Mouse (Mus musculus) lung, adult 2 months (tissue): Measurements from ENCODE around the gene Snx10. TPM values are rescaled to one million over a fixed set of nuclear protein-coding genes. Genes with fewer than 3 reads are reported as not detected.

Experiments
- DNase-seq: peaks from one replicate; pipeline ENCODE4 v3.0.0; 2022
- H3K4me1 ChIP-seq: fragments of 200-500 bp; 2 replicates; pipeline ENCODE4 v1.6.1; 2011; ENCODE audit warnings: low read length; ENCODE audit not compliant: control insufficient read depth, insufficient read depth
- H3K4me3 ChIP-seq: fragments of 200-500 bp; replicated peaks from 2 replicates; pipeline ENCODE3; 2011; ENCODE audit warnings: low read depth, mild to moderate bottlenecking, control low read depth, low read length; ENCODE audit errors: extremely low read depth
- CTCF ChIP-seq: fragments of 200-500 bp; IDR thresholded peaks from 2 replicates; pipeline ENCODE4 v1.5.1; 2011; ENCODE audit warnings: mild to moderate bottlenecking, low read length, control low read depth; ENCODE audit not compliant: insufficient read depth
- POLR2A ChIP-seq: fragments of 200-500 bp; IDR thresholded peaks from 2 replicates; pipeline ENCODE4 v1.6.1; 2011; ENCODE audit warnings: low read depth, mild to moderate bottlenecking, control low read depth, low read length, borderline replicate concordance; ENCODE audit errors: extremely low read depth
- WGBS: fragments of 180-500 bp; shearing (Covaris S2); methylation state at CpG from one replicate; pipeline ENCODE4 v1.1.7; 2018; 5-methylcytosine and 5-hydroxymethylcytosine counted together
- polyA plus RNA-seq: library from polyadenylated mRNA; depleted of rRNA; stranded (reverse); fragments of >200 nt; gene quantifications from 2 replicates; pipeline ENCODE4 v1.2.3, GENCODE M21; 2012

The Snx10 gene
- polyA plus RNA-seq, 1 experiment: 4.0 TPM

DNA sequence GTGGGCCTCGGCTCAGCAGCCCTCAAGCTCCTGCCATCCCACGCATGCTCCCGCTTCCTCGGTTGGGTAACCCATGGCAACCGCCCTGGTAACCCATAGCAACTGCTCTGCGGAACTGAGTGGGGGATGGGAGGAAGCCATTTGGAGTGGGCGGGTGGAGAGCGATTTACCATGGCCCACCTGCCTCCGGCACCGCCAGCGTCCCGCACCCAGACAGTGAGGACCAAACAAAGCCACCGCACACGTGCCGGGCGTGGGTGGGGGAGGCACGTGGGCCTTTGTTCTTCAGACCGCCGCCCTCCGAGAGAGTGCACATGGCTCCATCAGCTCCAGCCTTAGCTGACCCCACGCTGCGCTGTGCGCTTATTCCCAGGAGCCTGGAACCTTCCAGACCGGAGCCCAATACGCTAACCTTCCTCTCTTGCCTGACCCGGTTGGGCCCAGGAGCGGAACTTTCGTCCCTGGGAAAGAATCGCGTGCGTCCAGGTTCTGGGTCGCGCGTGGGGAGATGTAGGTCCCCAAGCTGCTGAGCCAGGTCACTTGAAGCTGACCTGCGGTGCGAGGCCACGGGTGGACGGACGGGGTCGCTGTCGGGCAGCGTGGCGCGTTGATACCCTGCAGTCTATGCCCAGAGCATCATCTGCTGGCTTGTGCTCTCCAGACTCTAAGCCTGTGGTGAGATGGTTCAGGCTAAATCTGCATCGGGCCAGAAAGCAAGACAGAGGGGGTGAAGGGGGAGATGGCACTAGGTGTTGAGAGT, 68.8 kb downstream of the Snx10 start:
- DNase-seq: peak; percentile 76
- Histone ChIP-seq H3K4me3 (peak overlapping the region; percentile 57), H3K4me1 (peaks cover 4% of the 10 kb centered on the region; the same call in 1 of the 2 replicates)
- WGBS: 15% methylated on average over 45 of the region's 45 CpGs
- TF ChIP-seq POLR2A (peak; percentile 30; the same call in 1 of the 2 replicates), CTCF (peak; percentile 95)

DNA sequence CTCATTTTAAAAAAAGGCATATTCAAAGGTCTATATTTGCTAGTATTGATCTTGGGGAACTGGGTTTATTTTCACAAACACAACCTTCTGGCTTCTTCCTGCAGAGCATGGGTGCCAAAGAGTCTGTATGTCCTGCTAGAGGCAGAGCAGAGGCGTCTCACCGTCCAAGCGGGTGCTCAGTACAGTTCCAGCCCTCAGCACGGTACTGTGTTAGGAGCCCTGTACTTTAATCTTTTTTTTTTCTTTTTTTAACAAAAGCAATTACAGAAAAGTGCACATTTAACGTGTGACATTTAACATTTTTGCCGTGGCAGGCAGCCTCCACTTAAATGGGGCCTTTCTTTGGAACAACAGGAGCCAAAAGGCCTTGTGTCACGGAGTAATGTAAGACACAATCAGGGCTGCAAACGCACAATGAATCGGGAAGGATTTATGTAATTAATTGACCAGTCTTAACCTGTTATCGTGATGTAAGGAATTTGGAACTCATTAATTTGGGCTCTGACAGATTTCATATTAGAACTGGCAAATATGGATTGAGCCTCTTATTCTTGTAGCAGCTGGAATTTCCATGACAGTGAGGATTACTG, 69.8 kb downstream of the Snx10 start:
- WGBS: 90% methylated on average over 10 of the region's 10 CpGs
- H3K4me1 ChIP-seq: peaks cover 4% of the 10 kb centered on the region; the same call in 1 of the 2 replicates
- no peak for TF ChIP-seq POLR2A
- TF ChIP-seq CTCF: no peak
- DNase-seq: no peak
- no peak overlapping the region for H3K4me3 ChIP-seq

DNA sequence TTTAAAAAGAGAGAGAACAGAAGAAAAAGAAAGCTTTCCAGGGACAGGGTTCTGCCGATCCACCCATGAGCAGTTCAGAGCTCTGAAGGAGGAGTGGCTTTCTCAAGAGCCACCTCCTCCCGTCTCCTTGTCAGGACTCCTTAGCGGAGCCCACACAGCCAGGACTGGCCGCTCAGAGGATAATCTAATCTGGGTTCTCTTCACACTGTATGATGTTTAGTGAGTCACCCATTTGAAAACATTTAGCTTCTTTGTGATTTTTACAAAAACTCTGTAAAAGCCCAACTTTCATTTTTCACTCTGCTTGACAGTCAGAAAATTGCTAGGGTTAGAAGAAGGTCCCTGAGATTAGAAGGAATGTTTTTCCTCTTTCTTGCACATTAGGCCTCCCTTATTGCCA, 70.8 kb downstream of the Snx10 start:
- no peak for DNase-seq
- TF ChIP-seq POLR2A (no peak), CTCF (no peak)
- WGBS: 45% methylated on average over 4 of the region's 4 CpGs
- Histone ChIP-seq H3K4me1 (peaks cover 4% of the 10 kb centered on the region; the same call in 1 of the 2 replicates), H3K4me3 (no peak overlapping the region)

DNA sequence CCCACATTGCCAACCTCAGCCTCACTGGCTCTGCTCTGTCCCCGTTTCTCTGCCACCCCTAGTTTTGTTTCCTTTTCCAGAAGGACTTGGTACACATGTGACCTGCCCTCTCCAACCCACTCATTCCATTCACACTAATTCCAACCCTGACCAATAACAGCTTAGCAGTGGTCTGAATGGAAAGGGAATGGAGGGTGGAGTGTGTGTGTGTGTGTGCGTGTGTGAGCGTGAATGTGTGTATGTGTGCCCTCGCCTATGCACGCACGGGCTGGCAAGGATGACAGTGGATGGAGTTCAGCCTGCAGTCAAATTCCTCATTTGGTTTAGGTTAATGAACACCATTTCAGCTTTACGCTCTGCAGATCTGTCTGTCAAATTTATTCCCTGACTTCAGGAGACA, 74.4 kb downstream of the Snx10 start:
- no peak for DNase-seq
- no peak overlapping the region for H3K4me3 ChIP-seq
- 85% methylated on average over 7 of the region's 7 CpGs for WGBS
- TF ChIP-seq CTCF (no peak), POLR2A (no peak)
- no peaks in the 10 kb centered on the region for H3K4me1 ChIP-seq

DNA sequence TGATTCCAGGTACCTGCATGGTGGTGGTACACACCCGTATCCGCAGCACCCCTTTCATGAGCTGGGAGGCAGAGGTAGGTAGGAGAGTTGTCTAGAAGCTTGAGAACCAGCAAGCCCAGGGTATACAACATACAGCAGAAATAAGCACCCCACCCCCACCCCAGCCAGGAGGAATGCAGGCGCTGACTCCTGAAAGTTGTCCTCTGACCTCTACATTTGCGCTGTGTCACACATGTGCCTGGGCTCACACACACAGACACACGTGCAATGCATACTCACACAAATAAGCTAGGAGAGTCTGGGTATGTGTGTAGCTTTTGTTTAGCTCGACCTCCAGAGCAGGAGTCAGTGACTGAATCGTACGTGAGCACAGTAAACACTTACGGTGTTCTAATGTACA, 76.7 kb downstream of the Snx10 start:
- no peak for DNase-seq
- H3K4me1 ChIP-seq: no peaks in the 10 kb centered on the region
- 82% methylated on average over 9 of the region's 9 CpGs for WGBS
- H3K4me3 ChIP-seq: no peak overlapping the region
- no peak for TF ChIP-seq CTCF
- TF ChIP-seq POLR2A: no peak

DNA sequence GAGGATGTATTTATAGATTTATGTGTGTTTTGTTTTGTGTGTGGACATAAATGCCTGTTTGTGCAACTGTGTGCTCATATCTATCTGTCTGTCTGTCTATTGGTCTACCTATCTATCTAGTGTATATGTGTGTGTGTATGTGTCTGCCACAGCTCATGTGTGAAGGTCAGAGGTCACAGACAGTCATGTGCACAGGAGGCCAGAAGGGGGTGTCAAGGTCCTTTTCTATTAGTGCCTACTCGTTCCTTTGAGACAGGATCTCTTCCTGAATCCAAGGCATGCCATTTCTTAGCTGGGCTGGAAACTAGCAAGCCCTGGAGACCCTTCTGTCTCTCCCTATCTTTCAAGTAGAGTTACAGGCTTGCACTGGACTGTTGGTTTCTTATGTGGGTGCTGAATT, 78.6 kb downstream of the Snx10 start:
- no peak overlapping the region for H3K4me3 ChIP-seq
- WGBS: 67% methylated on average over 1 of the region's 1 CpGs

DNA sequence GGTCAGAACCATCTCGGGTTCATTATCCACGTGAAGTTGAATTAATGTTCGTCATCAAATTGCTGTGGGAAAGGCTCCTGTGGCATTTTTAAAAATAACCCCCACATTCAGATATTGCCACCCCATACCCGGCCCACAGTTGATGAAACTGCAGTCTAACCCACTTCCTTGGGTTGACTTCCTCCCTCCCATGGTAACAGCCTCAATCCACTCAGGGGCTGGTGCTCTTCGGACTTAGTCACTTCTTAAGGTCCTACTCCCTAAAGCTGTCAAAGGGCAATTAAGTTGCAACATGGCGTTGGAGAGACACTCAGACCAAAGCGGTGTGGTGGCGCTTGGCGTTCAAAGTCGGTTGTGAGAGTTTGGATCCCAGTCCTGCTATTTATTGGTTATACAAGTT, 80.0 kb downstream of the Snx10 start:
- WGBS: 84% methylated on average over 10 of the region's 10 CpGs
- TF ChIP-seq CTCF: no peak
- TF ChIP-seq POLR2A: no peak
- no peaks in the 10 kb centered on the region for H3K4me1 ChIP-seq
- H3K4me3 ChIP-seq: no peak overlapping the region
- DNase-seq: no peak

More for the DNA sequence above, 78.6 kb downstream of the Snx10 start:
- no peaks in the 10 kb centered on the region for H3K4me1 ChIP-seq
- TF ChIP-seq POLR2A (no peak), CTCF (no peak)
- no peak for DNase-seq

DNA sequence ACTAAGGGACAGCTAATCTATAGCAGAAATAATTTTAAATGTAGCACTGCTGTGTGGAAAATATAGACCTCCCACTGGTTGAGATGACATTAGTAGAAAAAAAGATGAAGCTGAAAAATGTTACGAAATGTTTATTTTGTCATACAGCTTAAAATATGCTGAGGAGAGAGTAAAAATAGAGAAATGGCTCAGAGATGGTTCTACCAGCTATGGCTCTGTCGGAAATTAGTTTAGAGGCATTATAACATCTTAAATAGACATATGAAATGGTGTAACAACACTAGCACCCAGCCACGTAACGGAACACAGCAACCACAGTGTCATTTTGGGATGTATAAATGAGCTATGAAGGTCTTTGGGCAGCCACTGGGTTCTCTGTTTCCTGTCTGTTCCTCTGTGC, 82.5 kb downstream of the Snx10 start:
- WGBS: 74% methylated on average over 4 of the region's 4 CpGs
- Histone ChIP-seq H3K4me3 (no peak overlapping the region), H3K4me1 (no peaks in the 10 kb centered on the region)
- TF ChIP-seq CTCF (no peak), POLR2A (no peak)
- DNase-seq: no peak

DNA sequence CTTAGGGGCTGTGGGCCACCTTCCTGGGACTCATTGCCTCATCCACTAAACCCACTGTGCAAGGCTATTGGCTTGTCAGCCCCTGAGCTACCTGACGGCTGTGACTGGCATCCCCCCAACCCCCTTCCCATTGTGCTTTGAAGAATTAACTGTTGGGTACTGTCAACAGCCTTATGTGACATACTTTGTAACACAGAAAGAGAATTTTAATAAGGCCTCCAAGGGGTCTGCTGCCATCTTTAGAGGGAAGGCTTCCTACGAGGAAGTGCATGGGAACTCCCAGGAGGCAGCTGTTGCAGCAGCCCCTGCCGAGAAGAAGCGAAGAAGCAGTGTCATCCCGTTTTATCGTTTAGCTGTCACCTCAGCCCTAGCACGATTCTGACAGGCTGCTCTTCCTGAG, 83.1 kb downstream of the Snx10 start:
- no peak for TF ChIP-seq POLR2A
- no peak for TF ChIP-seq CTCF
- no peak for DNase-seq
- H3K4me1 ChIP-seq: peaks cover 2% of the 10 kb centered on the region; the same call in 1 of the 2 replicates
- 52% methylated on average over 7 of the region's 7 CpGs for WGBS
- no peak overlapping the region for H3K4me3 ChIP-seq

DNA sequence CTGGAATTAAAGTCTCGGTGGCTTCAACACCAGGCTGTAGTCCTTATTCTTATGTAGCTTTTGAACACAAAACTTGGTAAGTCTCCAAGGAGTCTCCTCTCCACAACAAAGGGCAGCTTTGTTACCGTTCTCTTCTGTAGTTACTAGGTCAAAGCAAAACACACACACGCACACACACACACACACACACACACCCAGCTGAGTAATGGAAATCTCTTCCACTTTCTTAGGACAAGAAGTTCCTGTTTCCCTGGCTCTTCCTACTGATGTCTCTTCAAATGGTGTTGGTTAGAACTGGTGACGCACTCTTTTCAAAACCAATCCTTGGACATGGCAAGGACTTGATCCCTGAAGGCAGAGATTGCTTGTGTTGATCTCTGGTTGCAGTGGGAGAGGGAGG, 87.9 kb downstream of the Snx10 start:
- no peak for DNase-seq
- no peak for TF ChIP-seq CTCF
- TF ChIP-seq POLR2A: no peak
- peaks cover 8% of the 10 kb centered on the region for H3K4me1 ChIP-seq
- no peak overlapping the region for H3K4me3 ChIP-seq
- 42% methylated on average over 4 of the region's 4 CpGs for WGBS
